Mouse (Mus musculus): ENCODE measurements at regions not wholly inside any gene's neighbourhood (a gene's known extent, or its start where the extent isn't known, plus 50 kb on each side); places are given as distances from the start of the nearest gene placed in this dataset.

GRCm38 (mm10) chr17:88910144-88910543 is 118.4 kb upstream of the Lhcgr start:
- no peak for DNase-seq

DNA sequence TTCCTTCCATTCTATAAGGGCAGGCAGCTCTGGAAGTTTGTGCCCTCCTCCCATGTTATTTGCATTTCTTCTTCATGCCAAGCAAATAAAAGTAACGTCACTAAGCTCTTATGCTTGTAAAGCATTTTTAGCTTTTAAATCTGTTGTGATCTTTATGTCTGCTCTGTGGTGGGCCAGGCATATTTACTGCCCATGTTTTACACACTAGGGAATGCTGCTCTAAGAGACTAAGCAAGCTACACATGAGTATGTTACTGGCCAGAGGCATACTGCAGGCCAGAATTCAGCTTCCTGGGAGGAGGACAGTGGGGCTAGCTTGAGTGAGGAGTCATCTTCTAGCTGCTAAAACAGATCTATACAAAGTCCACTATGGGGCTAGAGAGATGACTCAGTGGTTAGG is 110.0 kb upstream of the Lhcgr start:
- DNase-seq: no peak

- DNase-seq: no peak
Measured at GRCm38 (mm10) chr17:88900904-88901303, 109.1 kb upstream of the Lhcgr start.

GRCm38 (mm10) chr17:88898705-88899668 is 107.2 kb upstream of the Lhcgr start:
- peak; percentile 10 to 13 for DNase-seq

DNA sequence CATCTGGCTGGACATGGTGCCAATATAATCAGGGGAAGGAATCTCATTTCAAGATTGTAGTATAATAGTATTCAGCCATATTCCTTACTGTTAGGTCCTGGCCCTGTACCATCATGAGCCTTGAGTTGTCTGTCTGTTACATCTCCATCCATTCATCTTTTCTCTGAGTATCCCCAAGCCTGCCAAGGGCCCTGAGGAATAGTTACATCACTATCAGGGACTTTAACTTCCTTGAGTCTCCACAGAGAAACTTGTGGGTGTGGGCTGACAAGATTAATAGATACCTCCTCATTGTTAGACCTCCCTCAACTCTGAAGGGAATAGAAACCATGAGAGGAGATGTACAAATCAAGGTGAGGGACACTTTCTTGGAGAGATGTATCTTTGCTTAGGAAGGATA is 101.7 kb upstream of the Lhcgr start:
- DNase-seq: no peak

- DNase-seq: no peak
Measured at GRCm38 (mm10) chr17:88885526-88885925, 93.7 kb upstream of the Lhcgr start.

- DNase-seq: no peak
Measured at GRCm38 (mm10) chr17:88879736-88880135, 87.9 kb upstream of the Lhcgr start.

DNA sequence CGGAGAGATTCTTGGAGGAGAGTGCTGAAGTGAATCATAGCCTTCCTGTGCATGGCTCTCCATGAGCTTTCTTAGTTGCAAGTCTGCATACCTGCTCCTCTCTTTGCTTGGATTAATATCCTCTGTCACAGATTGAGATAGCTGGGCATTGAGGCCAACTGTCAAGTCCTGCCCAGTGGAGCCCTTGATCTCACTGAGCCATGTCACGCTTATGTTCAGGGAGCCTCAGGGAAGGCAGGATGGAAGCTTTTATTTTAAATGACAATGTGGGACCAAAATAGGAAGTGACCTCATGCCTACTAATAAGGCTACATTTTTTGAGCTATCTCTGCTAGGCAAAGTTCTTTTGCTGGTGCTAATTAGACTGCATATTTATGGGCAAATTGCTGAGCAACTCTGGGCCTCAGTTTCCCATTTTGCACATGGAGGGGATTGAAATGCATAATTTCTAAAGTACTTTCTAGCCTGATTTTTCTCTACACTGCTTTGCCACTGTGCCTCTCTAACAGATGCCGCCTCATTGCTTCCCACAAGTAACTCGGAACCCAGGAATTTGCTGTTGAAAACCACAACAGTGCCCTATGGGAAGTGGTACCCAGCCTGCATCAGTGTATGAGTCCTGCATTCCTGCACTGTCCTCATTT is 78.7 kb upstream of the Lhcgr start:
- DNase-seq: no peak

GRCm38 (mm10) chr17:88864631-88865030 is 72.8 kb upstream of the Lhcgr start:
- no peak for DNase-seq

- no peak for DNase-seq
Measured at GRCm38 (mm10) chr17:88864214-88864613, 72.4 kb upstream of the Lhcgr start.

DNA sequence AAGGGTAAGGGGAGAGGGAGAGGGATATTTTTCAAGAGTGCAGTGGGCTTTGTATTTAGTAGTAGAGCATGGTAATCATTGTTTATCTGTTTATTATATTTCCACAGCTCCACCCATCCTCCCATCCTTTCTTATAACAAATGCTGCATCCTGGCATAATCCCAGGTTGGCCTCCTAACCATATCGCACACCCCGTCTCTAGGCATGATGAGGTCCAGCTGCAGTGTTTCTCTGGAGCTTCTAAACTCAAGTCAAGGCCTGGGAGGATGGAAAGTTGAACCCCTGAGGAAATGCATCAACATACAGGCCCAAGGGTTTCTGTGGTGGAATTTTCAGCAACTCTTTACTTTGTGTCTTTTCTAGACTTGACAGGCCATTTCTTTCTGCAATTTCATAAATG is 69.3 kb upstream of the Lhcgr start:
- no peak for DNase-seq

- no peak for DNase-seq
Measured at GRCm38 (mm10) chr17:88860576-88860975, 68.8 kb upstream of the Lhcgr start.

DNA sequence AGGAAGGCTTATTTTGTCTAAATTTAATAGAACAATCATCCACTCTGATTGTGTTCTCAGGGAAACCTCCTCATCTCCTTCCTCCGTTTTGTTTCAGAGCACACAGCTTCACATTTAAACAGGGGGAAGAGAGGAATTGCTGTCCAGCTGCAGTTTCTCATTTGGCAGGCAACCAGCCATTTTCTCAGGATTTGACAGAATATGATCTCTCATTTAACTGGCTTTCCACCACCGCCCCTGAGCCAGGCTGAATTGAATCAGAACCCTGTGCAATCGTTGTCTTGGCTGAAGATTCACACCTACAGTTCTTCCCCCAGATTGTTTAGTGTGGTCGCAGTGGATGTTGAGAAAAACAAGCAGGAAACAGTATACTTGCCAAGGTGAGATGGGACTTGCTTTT is 66.9 kb upstream of the Lhcgr start:
- no peak for DNase-seq

- DNase-seq: no peak
Measured at GRCm38 (mm10) chr17:88847255-88847654, 55.5 kb upstream of the Lhcgr start.

- DNase-seq: no peak
Measured at GRCm38 (mm10) chr17:88845278-88845677, 53.5 kb upstream of the Lhcgr start.
